Mouse (Mus musculus): ENCODE measurements around the gene Nrsn1. TPM values are rescaled to one million over a fixed set of nuclear protein-coding genes. Genes with fewer than 3 reads are reported as not detected.

Nrsn1 gene
- total RNA-seq, 1 experiment from 2014 or later = not detected

Other genes starting within 250 kb of the Nrsn1 start
- not detected in 2 replicates for gene Dcdc2a, start 214.5 kb downstream of the Nrsn1 start, total RNA-seq (2017)